Mouse (Mus musculus): ENCODE results near the gene Daam1. TPM values are rescaled to one million over a fixed set of nuclear protein-coding genes. Genes with fewer than 3 reads are reported as not detected.

Daam1 gene
- total RNA-seq, 2 experiments from 2014 or later, result 60.5 to 71.6 TPM

- DNase-seq (ENCODE audit: extremely low spot score in 1 of 2, low spot score in 1 of 2), result no peak
Observed at GRCm38 (mm10) chr12:72021543-72021942, 190.7 kb downstream of the Daam1 start.

- DNase-seq (ENCODE audit: extremely low spot score in 1 of 2, low spot score in 1 of 2), result no peak
Observed at GRCm38 (mm10) chr12:72022790-72023189, 191.9 kb downstream of the Daam1 start.

- DNase-seq (ENCODE audit: extremely low spot score in 1 of 2, low spot score in 1 of 2), result no peak
Observed at GRCm38 (mm10) chr12:72023572-72023971, 192.7 kb downstream of the Daam1 start.

GRCm38 (mm10) chr12:72025275-72025795 lies 194.5 kb downstream of the Daam1 start:
- no peak for DNase-seq (ENCODE audit: extremely low spot score in 1 of 2, low spot score in 1 of 2)

- DNase-seq (ENCODE audit: extremely low spot score in 1 of 2, low spot score in 1 of 2), result no peak
Observed at GRCm38 (mm10) chr12:72031171-72031570, 200.3 kb downstream of the Daam1 start.

- DNase-seq (ENCODE audit: extremely low spot score in 1 of 2, low spot score in 1 of 2), result no peak
Observed at GRCm38 (mm10) chr12:72031794-72032193, 200.9 kb downstream of the Daam1 start.

GRCm38 (mm10) chr12:72036097-72036661 lies 205.3 kb downstream of the Daam1 start:
- DNase-seq (ENCODE audit: extremely low spot score in 1 of 2, low spot score in 1 of 2), result no peak

GRCm38 (mm10) chr12:72037049-72037448 lies 206.2 kb downstream of the Daam1 start:
- DNase-seq (ENCODE audit: extremely low spot score in 1 of 2, low spot score in 1 of 2), result no peak

- no peak for DNase-seq (ENCODE audit: extremely low spot score in 1 of 2, low spot score in 1 of 2)
Observed at GRCm38 (mm10) chr12:72038866-72039265, 208.0 kb downstream of the Daam1 start.

- DNase-seq (ENCODE audit: extremely low spot score in 1 of 2, low spot score in 1 of 2), result no peak
Observed at GRCm38 (mm10) chr12:72039501-72039900, 208.6 kb downstream of the Daam1 start.

- no peak for DNase-seq (ENCODE audit: extremely low spot score in 1 of 2, low spot score in 1 of 2)
Observed at GRCm38 (mm10) chr12:72041238-72041637, 210.4 kb downstream of the Daam1 start.

Other genes starting within 250 kb of the Daam1 start
- gene Gpr135, start 240.0 kb downstream of the Daam1 start, total RNA-seq (2021), result 10 to 100 TPM; 13.4 TPM

Data from layer of hippocampus, postnatal 25 days (tissue).